Mouse (Mus musculus): ENCODE results near the gene Nfyc. TPM values are rescaled to one million over a fixed set of nuclear protein-coding genes. Genes with fewer than 3 reads are reported as not detected.

Gene Nfyc
- total RNA-seq, 2 experiments from 2014 or later, result 37.9 to 40.1 TPM

- no peak for DNase-seq
- intact Hi-C loops (cut with DNase I), result no loop called here
Measured at GRCm38 (mm10) chr4:120830767-120831166, 605 bp downstream of the Nfyc start.

- DNase-seq, result no peak
- intact Hi-C loops (cut with DNase I), result no loop called here
Measured at GRCm38 (mm10) chr4:120826418-120826817, 5.0 kb downstream of the Nfyc start.

GRCm38 (mm10) chr4:120825577-120826326 lies 5.6 kb downstream of the Nfyc start:
- peak; percentile 92 to 98 for DNase-seq
- intact Hi-C loops (cut with DNase I), result no loop called here

- DNase-seq, result peak; percentile 92 to 95
- intact Hi-C loops (cut with DNase I), result no loop called here
Measured at GRCm38 (mm10) chr4:120825100-120825553, 6.2 kb downstream of the Nfyc start.

- DNase-seq, result no peak
- intact Hi-C loops (cut with DNase I), result no loop called here
Measured at GRCm38 (mm10) chr4:120822191-120822911, 9.0 kb downstream of the Nfyc start.

GRCm38 (mm10) chr4:120819871-120820270 lies 11.5 kb downstream of the Nfyc start:
- intact Hi-C loops (cut with DNase I), result no loop called here
- DNase-seq, result no peak

GRCm38 (mm10) chr4:120819296-120819695 lies 12.1 kb downstream of the Nfyc start:
- no peak for DNase-seq
- intact Hi-C loops (cut with DNase I), result no loop called here

GRCm38 (mm10) chr4:120817951-120818350 lies 13.4 kb downstream of the Nfyc start:
- intact Hi-C loops (cut with DNase I), result no loop called here

GRCm38 (mm10) chr4:120817002-120817774 lies 14.2 kb downstream of the Nfyc start:
- intact Hi-C loops (cut with DNase I), result no loop called here
- no peak for DNase-seq

More at GRCm38 (mm10) chr4:120817951-120818350, 13.4 kb downstream of the Nfyc start:
- DNase-seq, result no peak

- intact Hi-C loops (cut with DNase I), result no loop called here
- peak in 1 of 2 experiments; percentile 61 for DNase-seq
Measured at GRCm38 (mm10) chr4:120815622-120816334, 15.6 kb downstream of the Nfyc start.

- no peak for DNase-seq
- intact Hi-C loops (cut with DNase I), result no loop called here
Measured at GRCm38 (mm10) chr4:120815163-120815562, 16.2 kb downstream of the Nfyc start.

- intact Hi-C loops (cut with DNase I), result no loop called here
- no peak for DNase-seq
Measured at GRCm38 (mm10) chr4:120814171-120814570, 17.2 kb downstream of the Nfyc start.

GRCm38 (mm10) chr4:120813762-120814161 lies 17.6 kb downstream of the Nfyc start:
- intact Hi-C loops (cut with DNase I), result no loop called here
- DNase-seq, result no peak

GRCm38 (mm10) chr4:120805816-120806215 lies 25.6 kb downstream of the Nfyc start:
- intact Hi-C loops (cut with DNase I), result no loop called here
- DNase-seq, result no peak

- intact Hi-C loops (cut with DNase I), result no loop called here
- DNase-seq, result no peak
Measured at GRCm38 (mm10) chr4:120801446-120801845, 29.9 kb downstream of the Nfyc start.

- DNase-seq, result no peak
- intact Hi-C loops (cut with DNase I), result no loop called here
Measured at GRCm38 (mm10) chr4:120800691-120801090, 30.7 kb downstream of the Nfyc start.

GRCm38 (mm10) chr4:120799680-120800166 lies 31.6 kb downstream of the Nfyc start:
- intact Hi-C loops (cut with DNase I), result no loop called here
- no peak for DNase-seq

- intact Hi-C loops (cut with DNase I), result no loop called here
- DNase-seq, result no peak
Measured at GRCm38 (mm10) chr4:120797985-120798725, 33.2 kb downstream of the Nfyc start.

GRCm38 (mm10) chr4:120796687-120797086 lies 34.7 kb downstream of the Nfyc start:
- DNase-seq, result no peak
- intact Hi-C loops (cut with DNase I), result no loop called here

Measured in gastrocnemius, postnatal 36 days (tissue).